Mouse (Mus musculus) testis, postnatal 10 days (tissue): ENCODE results near the gene Rars.
"Not testable (repeated sequence)": the region's sequence is repeated elsewhere in the genome, so short reads cannot be mapped to it uniquely, and the experiment has no call there.

ENCODE experiments used
- DNase-seq: peaks from one replicate; pipeline ENCODE4 v3.0.0; 2021; ENCODE audit warnings: low spot score

The Rars gene

GRCm38 (mm10) chr11:35838345-35839338 lies 4.3 kb upstream of the Rars start:
- DNase-seq = peak; percentile 96

GRCm38 (mm10) chr11:35837156-35838126 lies 3.1 kb upstream of the Rars start:
- no peak for DNase-seq

- no peak for DNase-seq
Measured at GRCm38 (mm10) chr11:35833270-35833669, 1.0 kb downstream of the Rars start.

GRCm38 (mm10) chr11:35832139-35832538 lies 2.2 kb downstream of the Rars start:
- DNase-seq = no peak

GRCm38 (mm10) chr11:35827714-35828113 lies 6.6 kb downstream of the Rars start:
- DNase-seq = no peak

GRCm38 (mm10) chr11:35816316-35816715 lies 18.0 kb downstream of the Rars start:
- DNase-seq = no peak

GRCm38 (mm10) chr11:35811458-35811857 lies 22.8 kb downstream of the Rars start:
- DNase-seq = no peak

DNA sequence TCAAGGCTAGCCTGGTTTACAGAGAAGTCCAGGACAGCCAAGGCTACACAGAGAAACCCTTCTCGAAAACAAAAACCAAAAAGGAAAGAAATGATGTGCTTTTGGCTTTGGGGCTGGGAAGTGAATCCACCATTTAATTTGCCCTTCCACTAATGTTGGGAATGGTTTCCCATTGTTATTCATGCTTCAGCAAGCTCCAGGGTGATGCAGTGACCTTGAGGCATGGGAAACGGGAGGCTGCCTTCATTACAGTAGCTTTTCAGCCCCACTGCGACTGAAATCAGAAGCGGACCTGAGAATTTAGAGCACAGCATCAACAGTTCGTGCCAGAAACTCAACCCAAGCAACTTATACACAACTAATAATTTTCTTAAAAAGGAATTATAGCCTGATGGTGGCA lies 33.0 kb downstream of the Rars start:
- DNase-seq = no peak

GRCm38 (mm10) chr11:35798874-35799273 lies 35.4 kb downstream of the Rars start, which contains the start of gene Fbll1:
Fbll1 (minus strand) TSS chr11:35798884.
- DNase-seq = peak; percentile 83

GRCm38 (mm10) chr11:35798495-35798820 lies 35.8 kb downstream of the Rars start:
- DNase-seq = no peak

- no peak for DNase-seq
Measured at GRCm38 (mm10) chr11:35797751-35798494, 36.4 kb downstream of the Rars start.

GRCm38 (mm10) chr11:35792800-35793199 lies 41.5 kb downstream of the Rars start:
- not testable (repeated sequence) for DNase-seq

DNA sequence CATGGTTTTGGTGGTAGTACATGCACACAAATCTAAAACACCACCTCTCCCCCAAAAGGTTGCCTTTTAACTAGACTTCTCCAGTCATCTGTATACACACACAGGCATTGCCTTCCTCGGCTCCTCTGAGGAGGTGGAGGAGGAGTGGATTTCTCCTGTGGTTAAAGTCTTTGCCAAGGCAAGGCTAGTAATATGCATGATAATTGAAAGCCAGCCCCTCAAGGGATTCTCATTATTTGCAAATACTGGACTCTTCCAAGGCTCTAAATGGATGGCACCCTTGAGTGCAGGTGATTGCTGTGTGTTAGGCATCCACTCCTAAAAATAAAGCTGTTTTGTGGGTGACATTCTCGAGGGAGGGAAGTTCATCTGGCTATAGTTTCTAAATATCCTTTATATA lies 45.9 kb downstream of the Rars start:
- no peak for DNase-seq

- DNase-seq = no peak
Measured at GRCm38 (mm10) chr11:35784537-35784936, 49.8 kb downstream of the Rars start.

DNA sequence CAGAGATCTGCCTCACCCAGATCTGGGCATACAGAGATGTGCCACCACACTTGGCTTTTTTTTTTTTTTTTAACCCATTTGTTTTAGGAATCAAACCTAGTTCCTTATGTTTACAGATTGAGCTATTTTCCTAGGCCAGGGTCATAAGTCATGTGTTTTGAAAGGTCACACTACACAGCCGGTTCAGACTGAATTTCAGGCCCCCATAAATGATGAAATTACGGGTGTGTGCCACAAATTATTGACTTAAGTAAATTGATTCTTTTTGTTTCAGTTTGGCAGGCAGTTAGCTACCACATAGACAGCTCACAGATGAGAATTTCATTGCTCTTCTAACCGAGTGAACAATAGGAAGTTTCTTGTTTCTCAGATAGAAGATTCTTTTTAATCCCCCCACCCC lies 50.3 kb downstream of the Rars start:
- no peak for DNase-seq

DNA sequence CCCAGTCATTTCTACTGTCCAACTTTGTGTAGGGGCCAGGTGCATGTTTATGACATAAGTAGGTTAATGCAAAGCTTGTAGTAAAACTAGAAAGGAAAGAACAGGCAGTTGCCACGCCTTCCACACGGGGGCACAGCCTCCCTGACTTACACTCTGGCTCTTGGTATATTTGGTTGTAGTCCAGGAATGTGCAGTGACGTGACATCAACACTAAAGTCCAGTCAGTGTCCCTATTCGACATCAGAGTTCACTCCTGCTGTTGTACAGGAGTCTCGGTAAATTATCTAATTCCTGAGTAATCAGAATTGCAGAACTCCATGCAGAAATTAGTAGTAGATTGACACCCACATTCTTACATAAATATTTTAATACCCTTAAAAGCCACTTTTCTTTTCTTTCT lies 51.3 kb downstream of the Rars start:
- no peak for DNase-seq

DNA sequence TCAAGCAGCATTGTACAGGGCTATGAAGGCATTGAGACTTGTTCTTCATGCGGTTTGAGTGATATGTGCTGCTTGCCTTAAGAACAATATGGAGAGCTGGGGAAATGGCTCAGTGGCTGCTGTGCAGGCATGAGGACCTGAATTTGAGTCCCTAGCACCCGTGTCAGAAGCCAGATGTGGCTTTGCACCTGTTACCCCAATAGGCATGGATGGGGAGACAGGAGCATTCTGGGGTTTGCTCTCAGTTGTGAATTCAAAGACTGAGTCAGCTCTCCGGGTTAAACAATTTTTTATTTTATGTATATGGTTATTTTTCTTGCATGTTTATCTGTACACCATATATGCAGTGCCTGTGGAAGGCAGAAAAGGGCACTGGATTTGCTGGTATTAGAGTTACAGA lies 51.9 kb downstream of the Rars start:
- DNase-seq = no peak

DNA sequence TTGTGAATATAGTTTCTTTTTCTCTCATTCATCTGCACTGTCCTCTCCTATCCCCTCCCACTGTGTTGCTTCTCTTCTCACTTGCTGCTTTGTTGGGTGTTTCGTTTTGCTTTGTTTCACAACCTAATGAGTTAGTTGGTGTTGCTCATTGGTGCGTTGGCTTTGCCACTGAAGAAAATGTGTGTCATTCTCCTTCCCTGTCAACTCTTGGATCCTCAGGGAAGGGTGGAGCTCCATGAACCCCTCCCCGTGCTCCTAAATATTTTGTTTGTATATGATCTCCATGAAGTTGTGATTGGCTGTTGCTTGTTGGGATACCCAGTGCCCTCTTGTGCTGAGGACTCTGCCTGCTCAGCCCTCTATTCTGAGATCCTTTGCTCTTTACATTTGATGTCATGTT lies 54.0 kb downstream of the Rars start:
- no peak for DNase-seq

- DNase-seq = no peak
Measured at GRCm38 (mm10) chr11:35776452-35776851, 57.9 kb downstream of the Rars start.

DNA sequence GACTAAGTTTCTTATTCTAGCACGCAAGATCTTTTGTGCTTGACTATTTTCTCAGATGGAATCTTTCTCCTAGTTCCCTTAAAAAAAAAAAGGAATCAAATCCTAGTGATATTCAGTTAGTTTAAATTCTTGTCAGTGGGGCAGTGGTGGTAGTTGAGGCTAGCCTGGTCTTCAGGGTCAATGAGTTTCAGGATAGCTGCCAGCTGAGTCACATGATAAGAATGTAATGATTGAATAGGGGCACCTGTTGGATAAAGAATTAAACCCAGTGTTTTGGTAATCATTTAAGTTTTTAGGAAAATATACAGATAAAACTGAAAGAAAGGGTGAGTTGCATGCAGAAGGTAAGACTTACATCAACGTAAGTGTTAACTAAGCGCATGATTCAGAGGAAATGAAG lies 58.7 kb downstream of the Rars start:
- DNase-seq = no peak

DNA sequence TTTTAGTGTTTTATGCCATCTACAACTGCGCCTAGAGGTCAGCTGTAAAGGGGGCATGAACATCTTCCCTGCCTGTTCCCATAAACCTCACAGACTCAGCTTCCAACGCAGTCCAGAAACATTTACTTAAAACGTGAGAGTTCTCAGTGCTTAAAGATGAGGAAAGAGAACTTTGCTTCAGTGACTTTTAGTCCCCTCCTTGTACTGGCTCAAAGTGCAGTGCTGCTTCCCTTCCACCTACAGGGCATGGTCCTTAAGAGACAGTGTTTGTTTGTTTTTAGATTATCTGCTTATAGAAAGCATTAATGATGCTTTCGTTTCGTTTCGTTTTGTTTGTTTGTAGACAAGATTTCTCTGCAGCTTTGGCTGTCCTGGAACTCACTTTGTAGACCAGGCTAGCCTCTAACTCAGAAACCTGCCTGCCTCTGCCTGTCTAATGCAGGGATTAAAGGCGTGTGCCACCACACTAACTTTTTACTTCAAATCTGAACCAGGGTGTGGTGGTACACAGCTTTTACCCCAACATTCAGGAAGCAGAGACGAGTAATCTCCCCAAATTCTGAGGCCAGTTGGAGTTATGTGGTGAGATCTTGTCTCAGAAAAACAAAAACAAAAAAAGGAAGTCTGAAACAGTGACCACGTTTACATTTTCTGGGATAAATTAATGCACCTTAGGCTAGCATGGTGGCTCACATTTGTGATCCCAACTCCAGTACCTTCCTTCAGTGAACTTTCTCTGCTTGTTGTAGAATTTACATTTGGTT lies 63.4 kb downstream of the Rars start:
- DNase-seq = peak; percentile 12
